Mouse (Mus musculus): ENCODE results near the gene Npas2.

GRCm38 (mm10) chr1:39312345-39312967 lies 118.9 kb downstream of the Npas2 start:
- TF ChIP-seq POLR2A (IDR thresholded peaks at IDR 0.05; ENCODE audit: low read depth, low read length): no peak
- no peak for TF ChIP-seq CTCF (IDR thresholded peaks at IDR 0.05; ENCODE audit: extremely low read depth, insufficient read depth, insufficient read length, insufficient replicate concordance)

Data from spleen, adult 2 months (tissue).